Mouse (Mus musculus) G1E (cell line): ENCODE data around the gene Commd1.

Experiments used
- CTCF ChIP-seq: IDR thresholded peaks from 2 replicates; pipeline ENCODE4 v1.5.1; 2012; ENCODE audit warnings: low read depth, low read length, inconsistent platforms, mixed read lengths
- GATA1 ChIP-seq: IDR thresholded peaks from 2 replicates; pipeline ENCODE4 v1.6.1; 2012; ENCODE audit warnings: borderline replicate concordance, low read length, inconsistent platforms, mixed read lengths
- GATA2 ChIP-seq: IDR thresholded peaks from 2 replicates; pipeline ENCODE4 v1.6.1; 2012; ENCODE audit warnings: low read depth, low read length, inconsistent platforms, borderline replicate concordance
- TAL1 ChIP-seq: conservative IDR thresholded peaks from 2 replicates; pipeline ENCODE4 v1.6.1; 2012; ENCODE audit warnings: low read depth, low read length, inconsistent platforms, mixed read lengths

- TF ChIP-seq CTCF (no peak), GATA1 (no peak), GATA2 (no peak), TAL1 (no peak)
These were observed 106.9 kb downstream of the Commd1 start for GRCm38 (mm10) chr11:22875279-22875678.
